Mouse (Mus musculus) gonadal fat pad, adult 2 months (tissue): ENCODE data around the gene Lce1c. TPM values are rescaled to one million over a fixed set of nuclear protein-coding genes. Genes with fewer than 3 reads are reported as not detected.
A peak's percentile ranks its signal among the peaks of the same experiment; 100 is the strongest.
"Not testable (repeated sequence)": the region's sequence is repeated elsewhere in the genome, so short reads cannot be mapped to it uniquely, and the experiment has no call there.

Source experiments
- DNase-seq: peaks from one replicate; pipeline ENCODE4 v3.0.0-alpha.2; 2012; ENCODE audit warnings: low read depth
- polyA plus RNA-seq: library from polyadenylated mRNA; depleted of rRNA; stranded (reverse); fragments of >200 nt; gene quantifications from 2 replicates; pipeline ENCODE4 v1.2.3, GENCODE M21; 2012; rRNA removed

The Lce1c gene
- not detected in 2 replicates for polyA plus RNA-seq

DNA sequence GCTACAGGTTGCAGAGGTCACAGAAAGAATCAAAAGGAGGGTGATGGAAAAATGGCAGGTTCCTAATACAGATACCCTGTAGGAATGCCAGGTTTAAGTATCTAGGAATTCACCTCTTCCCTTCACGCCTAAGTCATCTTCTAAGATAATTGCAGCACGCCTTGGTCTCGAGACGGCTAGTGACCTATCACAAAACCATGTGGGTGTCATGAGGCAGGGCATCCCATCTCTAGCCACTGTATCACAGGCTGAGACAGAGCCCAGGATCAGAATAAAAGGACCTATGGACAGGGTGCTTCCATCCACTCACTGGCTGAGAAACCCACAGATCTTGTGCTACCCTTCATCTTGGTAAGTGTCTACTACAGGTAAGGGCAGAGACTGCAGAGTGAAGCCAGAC is at the start of gene Lce1c:
Lce1c (plus strand) TSS at position 301 of the 400 bp plus-strand sequence.
- DNase-seq, result no peak

GRCm38 (mm10) chr3:92637745-92638652 is 41.0 kb upstream of the Lce1c start:
- DNase-seq, result no peak

DNA sequence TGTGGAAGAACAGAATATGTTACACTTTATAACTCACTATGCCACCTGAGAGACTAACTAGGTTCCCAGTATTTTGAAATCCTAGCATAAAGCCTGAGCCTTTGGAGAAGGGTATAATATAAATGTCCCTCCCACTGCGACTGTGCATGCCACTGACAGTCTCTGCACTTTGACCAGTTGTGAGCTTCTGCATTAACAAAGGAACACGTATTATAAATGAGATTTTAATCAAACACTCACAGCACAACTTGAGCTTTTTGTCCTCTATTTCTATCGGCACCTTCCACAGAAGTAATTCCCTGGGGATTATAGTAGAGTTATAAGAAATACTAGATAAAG is 40.4 kb upstream of the Lce1c start:
- no peak for DNase-seq

DNA sequence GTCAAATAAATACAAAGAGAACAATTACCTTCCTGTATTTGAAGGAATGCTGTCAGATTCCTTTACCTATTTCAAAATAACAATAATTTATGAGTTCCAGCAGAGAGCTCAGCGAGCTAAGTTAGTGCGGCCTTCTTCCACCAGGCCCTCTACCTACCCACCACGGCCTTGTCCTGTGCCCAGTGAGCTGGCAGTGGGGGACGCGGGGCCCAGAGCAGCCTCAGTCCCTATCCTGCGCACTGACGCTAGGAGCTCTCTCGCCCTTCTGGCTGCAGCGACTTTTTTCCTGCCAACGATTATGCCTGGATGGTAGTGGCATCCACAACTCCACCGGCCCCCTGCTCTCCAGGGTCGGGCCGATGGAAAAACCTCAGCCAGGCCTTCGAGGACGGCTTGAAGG is 39.2 kb upstream of the Lce1c start:
- no peak for DNase-seq

GRCm38 (mm10) chr3:92648207-92648606 is 30.8 kb upstream of the Lce1c start, which contains the start of gene Lce1a1:
Lce1a1 (minus strand) TSS chr3:92648307.
- DNase-seq, result no peak

GRCm38 (mm10) chr3:92656826-92657225 is 22.2 kb upstream of the Lce1c start, which contains the start of gene Lce1b:
Lce1b (minus strand) TSS chr3:92656926.
- DNase-seq, result no peak

DNA sequence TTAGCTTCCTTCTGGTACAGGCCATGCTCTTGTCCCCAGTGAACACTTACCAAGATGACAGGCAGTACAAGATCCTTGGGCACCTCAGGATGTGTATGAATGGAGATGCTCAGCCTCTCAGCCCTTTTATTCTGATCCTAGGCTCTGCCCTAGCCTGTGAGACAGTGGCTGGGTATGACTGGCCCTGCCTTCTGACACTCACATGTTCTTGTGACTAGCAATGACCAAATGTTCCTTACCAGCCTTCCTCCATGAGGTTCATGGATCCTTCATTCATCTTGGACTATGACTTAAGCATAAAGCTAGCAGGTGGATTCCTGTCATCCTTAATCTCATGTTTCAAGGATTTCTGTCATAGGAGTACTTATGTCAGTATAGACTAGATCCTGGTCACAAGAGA is 8.8 kb upstream of the Lce1c start, which contains the start of gene Lce1a2:
Lce1a2 (minus strand) TSS at position 101 of the 400 bp plus-strand sequence.
- no peak for DNase-seq

DNA sequence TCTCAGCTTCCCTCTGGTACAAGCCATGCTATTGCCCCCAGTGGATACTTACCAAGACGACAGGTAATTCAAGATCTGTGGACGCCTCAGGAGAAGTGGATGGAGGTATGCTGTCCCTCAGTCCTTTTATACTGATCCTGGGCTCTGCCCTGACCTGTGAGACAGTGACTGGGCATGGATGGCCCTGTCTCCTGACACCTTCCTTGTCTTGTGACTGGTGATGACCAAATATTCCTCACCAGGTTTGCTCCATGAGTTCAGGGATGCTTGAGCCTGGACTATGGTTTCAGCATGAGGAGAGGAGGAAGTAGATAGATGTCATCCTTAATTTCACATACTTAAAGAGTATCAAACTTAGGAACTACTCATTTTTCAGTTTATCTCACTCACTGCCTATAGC is 8.1 kb downstream of the Lce1c start, which contains the start of gene Lce1d:
Lce1d (minus strand) TSS at position 101 of the 400 bp plus-strand sequence.
- no peak for DNase-seq

- not testable (repeated sequence) for DNase-seq
Observed at GRCm38 (mm10) chr3:92689154-92689553, 10.1 kb downstream of the Lce1c start.

- DNase-seq, result no peak
Observed at GRCm38 (mm10) chr3:92691688-92692087, 12.6 kb downstream of the Lce1c start.

- DNase-seq, result no peak
Observed at GRCm38 (mm10) chr3:92694613-92695012, 15.6 kb downstream of the Lce1c start.

DNA sequence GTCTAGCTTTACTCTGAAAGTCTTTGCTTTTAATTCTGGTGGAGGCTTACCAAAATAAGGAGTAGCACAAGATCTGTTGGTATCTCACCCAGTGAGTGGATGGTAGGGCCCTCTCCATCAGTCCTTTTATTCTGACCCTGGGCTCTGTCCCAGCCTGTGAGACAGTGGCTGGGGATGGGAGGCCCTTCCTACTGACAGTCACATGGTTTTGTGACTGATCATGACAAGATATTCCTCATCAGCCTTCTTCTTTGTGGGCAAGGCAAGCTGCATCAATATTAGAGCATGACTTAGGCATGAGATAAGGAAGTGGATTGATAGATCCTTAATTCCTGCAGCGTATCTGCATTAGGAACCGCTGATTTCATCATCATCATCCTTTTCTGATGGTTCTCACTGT is 29.9 kb downstream of the Lce1c start, which contains the start of gene Lce1e:
Lce1e (minus strand) TSS at position 101 of the 400 bp plus-strand sequence.
- DNase-seq, result no peak

- no peak for DNase-seq
Observed at GRCm38 (mm10) chr3:92715122-92715521, 36.1 kb downstream of the Lce1c start.

DNA sequence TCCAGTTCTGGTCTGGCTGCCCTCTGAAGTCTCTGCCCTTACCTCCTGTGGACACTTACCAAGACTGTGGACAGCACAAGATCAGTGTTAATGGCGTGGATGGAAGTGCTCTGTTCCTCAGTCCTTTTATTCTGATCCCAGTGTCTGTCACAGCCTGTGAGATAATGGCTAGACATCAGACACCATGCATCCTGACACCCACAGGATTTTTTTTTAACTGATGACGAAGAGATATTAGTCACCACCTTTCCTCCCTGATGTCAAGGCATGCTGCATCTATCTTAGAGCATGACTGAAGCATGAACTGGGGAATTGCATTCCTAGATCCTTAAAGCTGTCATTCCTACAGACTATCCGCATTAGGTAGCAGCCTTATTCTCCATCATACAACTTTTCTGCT is 41.2 kb downstream of the Lce1c start, which contains the start of gene Lce1f:
Lce1f (minus strand) TSS at position 101 of the 400 bp plus-strand sequence.
- DNase-seq, result no peak

DNA sequence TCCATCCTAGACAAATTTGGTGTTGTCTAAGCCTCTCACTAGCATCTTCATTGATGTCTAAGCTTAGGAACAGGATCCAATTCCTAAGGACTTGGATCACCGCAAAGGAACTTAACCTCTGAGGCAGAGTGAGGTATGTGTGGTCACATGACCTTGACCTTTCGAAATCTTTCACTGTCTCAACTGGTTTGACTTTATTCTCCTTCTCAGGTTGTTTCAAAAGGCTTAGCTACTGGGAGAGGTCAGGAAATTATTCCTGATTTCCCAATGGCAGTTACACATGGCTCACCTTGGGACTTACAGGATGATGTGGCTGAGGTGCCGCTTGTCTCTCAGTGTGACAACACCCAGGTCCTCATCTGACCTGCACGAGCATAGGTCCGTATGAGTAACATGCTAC is 43.6 kb downstream of the Lce1c start:
- DNase-seq, result peak; percentile 55

Other genes starting within 250 kb of the Lce1c start
- 6.2 and 7.4 TPM in 2 replicates for gene Gm9774, start 249.8 kb upstream of the Lce1c start, polyA plus RNA-seq
- gene Sprr2k, start 246.7 kb upstream of the Lce1c start, polyA plus RNA-seq, result not detected in 2 replicates
- gene Sprr1b, start 240.5 kb upstream of the Lce1c start, polyA plus RNA-seq, result not detected in 2 replicates
- gene Sprr3, start 220.5 kb upstream of the Lce1c start, polyA plus RNA-seq, result not detected in 2 replicates
- 0.28 TPM in 1 of 2 replicates, not detected in the other for gene Sprr1a, start 193.4 kb upstream of the Lce1c start, polyA plus RNA-seq
- not detected in 2 replicates for gene Sprr4, start 178.8 kb upstream of the Lce1c start, polyA plus RNA-seq
- gene 2310046K23Rik, start 144.7 kb upstream of the Lce1c start, polyA plus RNA-seq, result not detected in 2 replicates
- gene Ivl, start 105.5 kb upstream of the Lce1c start, polyA plus RNA-seq, result not detected in 2 replicates
- 27.9 and 30.2 TPM in 2 replicates for gene Smcp, start 90.2 kb upstream of the Lce1c start, polyA plus RNA-seq
- not detected in 2 replicates for gene 2210017I01Rik, start 71.8 kb upstream of the Lce1c start, polyA plus RNA-seq
- gene Lce6a, start 57.6 kb upstream of the Lce1c start, polyA plus RNA-seq, result 0.45 TPM in 1 of 2 replicates, not detected in the other
- gene Lce1a1, start 30.9 kb upstream of the Lce1c start, polyA plus RNA-seq, result not detected in 2 replicates
- gene Lce1b, start 22.3 kb upstream of the Lce1c start, polyA plus RNA-seq, result not detected in 2 replicates
- not detected in 2 replicates for gene Lce1a2, start 8.9 kb upstream of the Lce1c start, polyA plus RNA-seq
- gene Lce1d, start 8.0 kb downstream of the Lce1c start, polyA plus RNA-seq, result not detected in 2 replicates
- not detected in 2 replicates for gene Lce1e, start 29.8 kb downstream of the Lce1c start, polyA plus RNA-seq
- not detected in 2 replicates for gene Lce1f, start 41.1 kb downstream of the Lce1c start, polyA plus RNA-seq
- not detected in 2 replicates for gene Gm38119, start 59.8 kb downstream of the Lce1c start, polyA plus RNA-seq
- gene Lce1g, start 73.1 kb downstream of the Lce1c start, polyA plus RNA-seq, result not detected in 2 replicates
- not detected in 2 replicates for gene Lce1h, start 85.8 kb downstream of the Lce1c start, polyA plus RNA-seq
- gene Lce1i, start 99.7 kb downstream of the Lce1c start, polyA plus RNA-seq, result not detected in 2 replicates
- not detected in 2 replicates for gene Lce1j, start 111.3 kb downstream of the Lce1c start, polyA plus RNA-seq
- gene Lce1k, start 128.6 kb downstream of the Lce1c start, polyA plus RNA-seq, result not detected in 2 replicates
- not detected in 2 replicates for gene Kprp, start 148.0 kb downstream of the Lce1c start, polyA plus RNA-seq
- gene Lce1l, start 172.0 kb downstream of the Lce1c start, polyA plus RNA-seq, result not detected in 2 replicates
- not detected in 2 replicates for gene 2310050C09Rik, start 191.0 kb downstream of the Lce1c start, polyA plus RNA-seq
- gene Lce3a, start 247.0 kb downstream of the Lce1c start, polyA plus RNA-seq, result not detected in 2 replicates